Mouse (Mus musculus) testis, adult 2 months (tissue): ENCODE data around the gene Acad10. TPM values are rescaled to one million over a fixed set of nuclear protein-coding genes. Genes with fewer than 3 reads are reported as not detected.

Experiments
- H3K27ac ChIP-seq: fragments of 200-500 bp; 2 replicates; pipeline ENCODE4 v1.5.1; 2012; ENCODE audit warnings: low read depth, low read length; ENCODE audit not compliant: control insufficient read depth, insufficient read depth
- H3K27me3 ChIP-seq: fragments of 200-500 bp; 2 replicates; pipeline ENCODE4 v1.6.1; 2012; ENCODE audit warnings: mild to moderate bottlenecking, low read length, moderate library complexity; ENCODE audit not compliant: control insufficient read depth, insufficient read depth
- H3K36me3 ChIP-seq: fragments of 200-500 bp; 2 replicates; pipeline ENCODE4 v1.6.1; 2012; ENCODE audit warnings: mild to moderate bottlenecking, low read length; ENCODE audit not compliant: control insufficient read depth, insufficient read depth
- H3K4me1 ChIP-seq: fragments of 200-500 bp; 2 replicates; pipeline ENCODE4 v1.6.1; 2012; ENCODE audit warnings: low read length; ENCODE audit not compliant: control insufficient read depth, insufficient read depth
- H3K4me3 ChIP-seq: fragments of 200-500 bp; 2 replicates; pipeline ENCODE4 v1.5.1; 2012; ENCODE audit warnings: low read depth, mild to moderate bottlenecking, low read length, moderate library complexity, mixed read lengths; ENCODE audit not compliant: control insufficient read depth
- CTCF ChIP-seq: fragments of 200-500 bp; IDR thresholded peaks from 2 replicates; pipeline ENCODE4 v1.5.1; 2012; ENCODE audit warnings: low read depth, mild to moderate bottlenecking, inconsistent platforms, low read length, moderate library complexity; ENCODE audit not compliant: control insufficient read depth, insufficient read depth, insufficient replicate concordance
- POLR2A ChIP-seq: fragments of 200-500 bp; IDR thresholded peaks from 2 replicates; pipeline ENCODE4 v1.6.1; 2012; ENCODE audit warnings: low read depth, mild to moderate bottlenecking, inconsistent platforms, low read length, moderate library complexity; ENCODE audit not compliant: control insufficient read depth
- polyA plus RNA-seq: library from polyadenylated mRNA; depleted of rRNA; stranded (reverse); fragments of >200 nt; gene quantifications from 2 replicates; pipeline ENCODE4 v1.2.3, GENCODE M21; 2012

Gene Acad10
- polyA plus RNA-seq, 1 experiment, result 5.7 TPM

DNA sequence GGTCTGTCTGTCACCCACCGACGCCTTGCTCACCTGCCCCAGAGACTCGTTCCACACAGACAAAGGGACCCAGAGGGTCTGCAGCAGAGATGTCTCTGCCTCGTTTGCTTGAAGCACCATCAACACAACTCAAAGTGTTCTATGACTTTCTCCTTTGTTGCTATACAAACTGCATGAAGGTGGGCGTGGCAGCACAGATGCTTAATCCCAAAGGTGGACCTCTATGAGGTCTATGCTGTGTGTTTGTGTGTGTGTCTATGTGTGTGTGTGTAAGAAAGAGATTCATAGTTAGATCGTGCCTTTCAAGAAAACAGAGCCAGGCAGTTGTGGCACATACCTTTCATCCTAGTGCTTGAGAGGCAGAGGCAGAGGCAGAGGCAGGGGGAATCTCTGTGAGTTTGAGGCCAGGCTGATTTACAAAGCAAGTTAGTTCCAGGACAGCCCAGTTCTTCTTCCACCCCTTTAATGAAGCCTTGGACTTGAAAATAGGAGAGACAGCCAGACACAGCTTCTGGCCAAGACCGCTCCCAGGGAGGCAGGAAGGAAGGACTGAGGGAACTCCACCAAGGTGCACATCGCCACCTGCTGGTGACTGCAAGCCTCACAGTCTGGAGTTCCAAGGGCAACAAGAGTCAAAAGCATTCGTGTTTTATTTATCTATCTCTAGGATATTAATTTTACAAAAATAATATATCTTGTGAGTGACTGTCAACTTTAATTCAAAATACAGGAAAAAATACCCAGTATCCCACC, 58.6 kb downstream of the Acad10 start:
- no peaks in the 10 kb centered on the region for H3K27me3 ChIP-seq
- H3K27ac ChIP-seq, result 0 out of 2 replicates have a peak overlapping the region, but pooled peaks have one; percentile 7
- TF ChIP-seq POLR2A (no peak), CTCF (peak; percentile 97)
- H3K4me3 ChIP-seq, result no peak overlapping the region
- H3K36me3 ChIP-seq, result no peaks in the 10 kb centered on the region
- no peaks in the 10 kb centered on the region for H3K4me1 ChIP-seq

DNA sequence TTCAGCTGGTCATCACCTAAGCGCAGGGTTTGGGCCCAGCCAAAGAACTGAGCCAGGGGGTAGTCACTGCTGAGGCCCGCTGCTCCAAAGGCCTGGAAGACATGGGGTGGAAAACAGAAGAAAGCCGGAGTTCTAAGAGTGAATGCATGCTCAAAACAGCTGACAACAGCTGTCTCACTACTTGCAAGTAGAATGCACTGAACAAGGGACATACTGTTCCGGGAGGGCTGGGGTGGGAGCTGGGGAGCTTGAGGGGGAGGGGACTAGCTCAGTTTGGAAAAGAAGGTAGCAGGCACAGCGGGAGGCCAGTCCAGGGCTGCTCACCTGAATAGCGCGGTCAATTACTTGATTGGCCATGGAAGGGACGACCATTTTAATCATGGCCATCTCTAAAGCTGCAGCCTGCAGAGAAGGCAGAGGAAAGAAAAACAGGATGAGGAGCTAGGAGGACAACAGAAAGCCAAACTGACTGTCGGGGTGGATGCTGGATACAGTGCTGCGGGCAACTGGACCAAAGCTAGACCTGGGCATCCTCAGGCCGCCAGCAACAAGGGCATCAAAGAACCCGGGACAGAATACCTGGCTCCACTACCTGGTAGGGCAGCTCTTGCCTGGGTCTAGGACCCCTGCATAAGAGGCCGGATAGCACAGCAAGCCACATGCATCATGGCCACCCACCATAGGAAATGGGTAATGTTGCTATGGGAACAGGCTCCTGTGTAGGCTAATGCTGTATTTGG, 61.3 kb downstream of the Acad10 start:
- TF ChIP-seq POLR2A, result no peak
- TF ChIP-seq CTCF, result no peak
- no peak overlapping the region; the same call in 1 of the 2 replicates for H3K4me3 ChIP-seq
- no peak overlapping the region for H3K27ac ChIP-seq
- H3K4me1 ChIP-seq, result peaks cover 2% of the 10 kb centered on the region
- no peaks in the 10 kb centered on the region for H3K36me3 ChIP-seq
- H3K27me3 ChIP-seq, result no peaks in the 10 kb centered on the region

DNA sequence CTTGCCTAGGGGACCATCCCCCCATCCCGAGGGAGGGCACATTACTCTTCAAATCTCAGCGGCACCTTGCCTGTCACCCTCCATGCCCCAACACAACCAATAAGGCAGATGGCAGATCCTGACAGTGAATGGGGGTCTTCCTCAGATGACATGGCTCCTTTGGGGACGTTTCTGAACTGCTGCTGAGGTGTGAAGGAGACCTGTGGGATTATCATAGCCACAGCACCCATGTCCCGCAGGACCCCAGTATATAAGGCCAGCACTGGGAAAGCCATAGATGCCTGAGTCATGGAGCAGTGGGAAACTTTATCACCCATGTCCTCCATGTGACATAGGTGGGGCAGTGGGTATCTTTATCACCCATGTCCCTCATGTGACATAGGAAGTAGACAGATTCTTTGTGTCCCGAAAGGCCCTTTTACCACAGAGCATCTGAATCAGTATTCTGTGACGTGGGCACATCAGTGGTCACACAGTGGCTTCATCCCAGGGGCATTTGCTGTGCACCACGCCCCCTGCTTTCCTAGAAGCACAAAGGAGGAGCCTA, 62.2 kb downstream of the Acad10 start:
- H3K4me1 ChIP-seq, result peaks cover 8% of the 10 kb centered on the region
- H3K4me3 ChIP-seq, result no peak overlapping the region
- no peaks in the 10 kb centered on the region for H3K27me3 ChIP-seq
- no peak overlapping the region for H3K27ac ChIP-seq
- TF ChIP-seq POLR2A, result no peak
- TF ChIP-seq CTCF, result no peak
- H3K36me3 ChIP-seq, result no peaks in the 10 kb centered on the region

DNA sequence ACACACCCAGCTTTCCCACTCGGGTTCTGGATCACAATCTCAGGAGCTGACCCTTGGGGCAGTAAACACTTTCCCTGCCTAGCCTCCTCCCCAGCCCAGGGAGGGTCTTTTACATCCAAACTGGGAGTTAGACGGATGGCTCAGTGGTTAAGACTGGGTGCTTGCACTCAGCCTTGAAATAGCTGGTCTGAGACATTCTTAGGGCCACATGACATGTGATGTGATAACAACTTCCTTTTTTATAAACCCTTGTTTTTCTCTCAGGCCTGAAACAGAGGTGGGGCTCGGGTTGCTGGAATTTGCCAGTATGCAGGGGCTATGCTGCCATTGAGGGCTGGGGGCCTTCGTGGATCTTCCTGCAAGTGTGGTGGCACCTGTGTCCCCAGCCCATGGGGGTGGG, 63.0 kb downstream of the Acad10 start:
- peaks cover 8% of the 10 kb centered on the region for H3K4me1 ChIP-seq
- H3K27ac ChIP-seq, result no peak overlapping the region
- TF ChIP-seq CTCF (no peak), POLR2A (no peak)
- no peak overlapping the region for H3K4me3 ChIP-seq
- no peaks in the 10 kb centered on the region for H3K27me3 ChIP-seq
- no peaks in the 10 kb centered on the region for H3K36me3 ChIP-seq

DNA sequence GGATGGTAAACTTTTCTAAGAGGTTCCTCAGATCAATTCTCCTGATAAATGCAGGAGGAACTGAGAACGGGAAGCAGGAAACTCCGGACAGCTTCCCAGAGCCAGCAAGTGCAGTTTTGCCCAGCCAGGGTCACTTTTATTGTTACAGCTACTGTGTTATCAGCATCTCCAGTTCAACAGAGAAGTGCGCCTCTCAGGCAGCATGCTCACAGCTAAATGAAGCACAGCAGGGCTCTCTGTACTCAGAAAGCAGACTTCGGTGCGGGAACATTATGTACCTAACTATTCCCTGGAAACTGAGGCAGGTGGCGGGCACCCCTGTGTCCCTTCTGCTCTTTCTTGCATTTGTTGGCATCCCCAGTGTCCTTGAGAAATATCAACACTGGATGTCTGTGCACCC, 64.1 kb downstream of the Acad10 start:
- Histone ChIP-seq H3K27ac (no peak overlapping the region), H3K27me3 (no peaks in the 10 kb centered on the region), H3K4me3 (no peak overlapping the region), H3K36me3 (no peaks in the 10 kb centered on the region), H3K4me1 (peaks cover 8% of the 10 kb centered on the region)
- TF ChIP-seq CTCF (no peak), POLR2A (no peak)

DNA sequence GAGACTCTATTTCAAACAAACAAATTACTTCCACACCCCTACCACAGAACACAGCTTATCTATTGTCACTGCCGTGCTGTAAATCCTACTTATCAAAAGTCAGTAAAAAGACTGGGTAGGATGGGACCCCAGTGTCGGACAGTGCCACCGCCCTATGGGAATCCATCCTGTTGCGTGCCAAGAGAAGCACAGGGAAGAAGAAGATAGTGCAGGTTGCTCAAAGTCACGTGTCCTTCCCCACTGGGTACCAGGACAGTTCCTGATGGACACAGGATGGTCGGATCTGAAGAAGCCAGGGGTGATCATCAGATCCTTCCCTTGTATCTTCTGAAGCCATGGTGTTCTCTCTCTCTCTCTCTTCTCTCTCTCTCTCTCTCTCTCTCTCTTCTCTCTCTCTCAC, 64.6 kb downstream of the Acad10 start:
- Histone ChIP-seq H3K4me3 (no peak overlapping the region), H3K4me1 (peaks cover 8% of the 10 kb centered on the region), H3K27ac (no peak overlapping the region), H3K27me3 (no peaks in the 10 kb centered on the region), H3K36me3 (no peaks in the 10 kb centered on the region)
- TF ChIP-seq POLR2A (no peak), CTCF (no peak)

DNA sequence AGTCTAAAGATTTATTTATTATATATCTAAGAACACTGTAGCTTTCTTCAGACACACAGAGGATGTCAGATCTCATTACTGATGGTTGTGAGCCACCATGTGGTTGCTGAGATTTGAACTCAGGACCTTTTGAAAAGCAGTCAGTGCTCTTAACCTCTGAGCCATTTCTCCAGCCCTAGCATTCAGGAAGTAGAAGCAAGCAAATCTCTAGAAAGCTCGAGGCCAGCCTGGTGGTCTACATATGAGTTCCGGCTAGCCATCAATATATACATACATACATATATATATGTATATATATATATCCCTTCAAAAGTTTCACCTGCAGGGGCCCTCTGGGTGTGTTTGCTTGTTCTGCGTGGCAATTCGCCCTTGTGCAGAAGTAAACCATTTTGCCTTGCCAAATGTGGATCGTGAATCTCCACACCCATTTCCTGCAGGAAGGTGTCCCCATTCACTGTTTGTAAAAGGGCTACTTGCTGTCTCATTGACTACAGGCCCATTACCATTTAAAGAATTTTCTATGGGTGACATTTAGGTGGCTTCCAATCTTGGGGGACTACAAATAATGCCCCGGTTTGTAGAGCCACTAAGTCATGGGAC, 65.5 kb downstream of the Acad10 start:
- Histone ChIP-seq H3K4me3 (no peak overlapping the region), H3K27ac (no peak overlapping the region), H3K27me3 (no peaks in the 10 kb centered on the region), H3K36me3 (no peaks in the 10 kb centered on the region), H3K4me1 (peaks cover 8% of the 10 kb centered on the region)
- no peak for TF ChIP-seq CTCF
- TF ChIP-seq POLR2A, result no peak
